Mouse (Mus musculus) lung, postnatal 0 days (tissue): ENCODE data around the gene Rrp9.

ENCODE experiments used
- CTCF ChIP-seq: IDR thresholded peaks from 2 replicates; pipeline ENCODE4 v1.5.1; 2016; ENCODE audit warnings: antibody characterized with exemption, mild to moderate bottlenecking
- EP300 ChIP-seq: IDR thresholded peaks from 2 replicates; pipeline ENCODE4 v1.6.1; 2016; ENCODE audit warnings: antibody characterized with exemption, mild to moderate bottlenecking, control low read depth

GRCm38 (mm10) chr9:106483606-106484005, 7.8 kb downstream of the Rrp9 start:
- TF ChIP-seq CTCF (no peak), EP300 (no peak)
